Comparison of ENCODE assay signal across 28 mouse cellular contexts in genomic region chr1:58699988-58700387, GRCm38 (mm10). TPM values are rescaled to one million over a fixed set of nuclear protein-coding genes. Genes with fewer than 3 reads are reported as not detected.
"Had no signal": no experiment of that assay in that cellular context is flagged by ENCODE, and none has a peak within 500 bp of the region (broad histone marks: within the 10 kb centered on the region; RNA-seq: fewer than 3 reads in every experiment).

No protein-coding gene starts in this region.

- H3K9ac ChIP-seq: limb, embryonic 13.5 days; liver, embryonic 15.5 days; midbrain, embryonic 13.5 days; neural tube, embryonic 13.5 days had no signal

- H3K4me3 ChIP-seq: limb, embryonic 10.5 days; limb, embryonic 13.5 days; liver, embryonic 15.5 days; midbrain, embryonic 10.5 days; midbrain, embryonic 13.5 days; myocyte; neural tube, embryonic 13.5 days had no signal

- H3K4me1 ChIP-seq: limb, embryonic 10.5 days; limb, embryonic 13.5 days; midbrain, embryonic 10.5 days; midbrain, embryonic 13.5 days; neural tube, embryonic 13.5 days had no signal

- H3K36me3 ChIP-seq: limb, embryonic 10.5 days; limb, embryonic 13.5 days; liver, embryonic 15.5 days; midbrain, embryonic 10.5 days; midbrain, embryonic 13.5 days; neural tube, embryonic 13.5 days had no signal

- DNase-seq: kidney, adult 2 months; kidney, postnatal 25 days; lung, adult 2 months; lung, postnatal 14 days; lung, postnatal 4 days; thymus, adult 2 months; thymus, postnatal 14 days; thymus, postnatal 4 days had no signal

- H3K4me2 ChIP-seq: limb, embryonic 13.5 days; liver, embryonic 15.5 days; midbrain, embryonic 13.5 days; neural tube, embryonic 13.5 days had no signal

- ATAC-seq: midbrain, embryonic 13.5 days; midbrain, embryonic 16.5 days had no signal

- H3K27ac ChIP-seq: kidney, postnatal 0 days; limb, embryonic 10.5 days; limb, embryonic 13.5 days; liver, embryonic 15.5 days; midbrain, embryonic 10.5 days; midbrain, embryonic 13.5 days; neural tube, embryonic 13.5 days; stomach, postnatal 0 days had no signal

- H3K27me3 ChIP-seq: limb, embryonic 13.5 days; liver, embryonic 15.5 days; midbrain, embryonic 13.5 days; neural tube, embryonic 13.5 days had no signal

- H3K9me3 ChIP-seq: limb, embryonic 10.5 days; limb, embryonic 13.5 days; liver, embryonic 15.5 days; midbrain, embryonic 10.5 days; midbrain, embryonic 13.5 days; neural tube, embryonic 13.5 days had no signal

RNA-seq across cellular contexts. Expression of gene Als2cr12, which starts 4.2 kb away (rescaled TPM):
- total RNA-seq: layer of hippocampus, adult 8-10 months; layer of hippocampus, postnatal 14 days; left cerebral cortex, adult 8-10 months; left cerebral cortex, postnatal 25 days; megakaryocyte, adult 5-6 weeks; monocyte, adult 5-6 weeks had no signal
- polyA plus RNA-seq: kidney, embryonic 14.5 days; limb, embryonic 10.5 days; limb, embryonic 13.5 days; liver, adult 2 months; liver, embryonic 15.5 days; lung, embryonic 16.5 days; midbrain, embryonic 10.5 days; midbrain, embryonic 13.5 days; midbrain, embryonic 16.5 days; neural tube, embryonic 13.5 days; stomach, embryonic 14.5 days had no signal
